Mouse (Mus musculus): ENCODE data around the gene Thumpd2. TPM values are rescaled to one million over a fixed set of nuclear protein-coding genes. Genes with fewer than 3 reads are reported as not detected.

The Thumpd2 gene
- total and polyA plus RNA-seq, 3 experiments: 1.2 to 4.8 (median 3.9) TPM

DNA sequence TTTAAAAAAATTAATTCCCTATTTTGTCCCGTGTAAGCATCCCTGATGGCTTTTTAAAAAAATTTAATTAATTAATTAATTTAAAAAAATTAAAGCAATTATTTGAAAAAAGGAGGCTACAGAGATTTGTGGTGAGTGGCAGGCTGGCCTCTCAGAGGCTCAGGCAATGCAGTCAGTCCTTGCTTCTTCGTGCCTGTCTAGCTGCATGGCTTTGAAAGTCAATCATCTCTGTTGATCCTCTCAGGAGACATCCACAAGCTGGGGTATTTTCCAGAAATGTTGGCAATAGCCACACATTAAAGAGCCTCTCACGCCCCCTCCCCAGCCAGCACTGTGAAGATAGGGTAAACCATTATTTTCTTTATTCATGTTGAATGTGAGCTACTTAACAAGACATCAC is 54.7 kb downstream of the Thumpd2 start:
- WGBS: 89% methylated on average over 3 of the region's 3 CpGs
- DNase-seq: no peak
- Histone ChIP-seq H3K36me3 (ENCODE audit: control insufficient read depth, insufficient read depth, low read length) (no peaks in the 10 kb centered on the region), H3K9ac (ENCODE audit: low read depth, low read length) (no peak overlapping the region), H3K4me1 (ENCODE audit: control insufficient read depth, insufficient read depth, low read length) (no peaks in the 10 kb centered on the region; the same call in 1 of the 2 replicates), H3K27ac (no peak overlapping the region), H3K27me3 (ENCODE audit: control insufficient read depth, insufficient read depth, low read length) (no peaks in the 10 kb centered on the region), H3K4me3 (no peak overlapping the region), H3K79me2 (replicated peaks; ENCODE audit: control insufficient read depth, insufficient read depth, low read length) (no peaks in the 10 kb centered on the region)
- intact Hi-C loops (cut with DNase I): loop anchor here (10.0 kb wide), 1 partner anchor 385 kb away; no protein-coding TSS in a partner anchor
- TF ChIP-seq EP300 (IDR thresholded peaks at IDR 0.05; ENCODE audit: insufficient read depth, low read depth, low read length): no peak
- no peak for TF ChIP-seq CTCF (IDR thresholded peaks at IDR 0.05)
- TF ChIP-seq POLR2A (IDR thresholded peaks at IDR 0.05; ENCODE audit: insufficient read depth, low read depth, low read length): no peak

GRCm38 (mm10) chr17:81009112-81009511 is 55.8 kb downstream of the Thumpd2 start:
- DNase-seq: no peak
- H3K9ac ChIP-seq (ENCODE audit: low read depth, low read length): no peak overlapping the region
- 94% methylated on average over 10 of the region's 10 CpGs for WGBS
- H3K27me3 ChIP-seq (ENCODE audit: control insufficient read depth, insufficient read depth, low read length): no peaks in the 10 kb centered on the region
- no peak overlapping the region for H3K4me3 ChIP-seq
- no peak overlapping the region for H3K27ac ChIP-seq
- no peak for TF ChIP-seq EP300 (IDR thresholded peaks at IDR 0.05; ENCODE audit: insufficient read depth, low read depth, low read length)
- TF ChIP-seq CTCF (IDR thresholded peaks at IDR 0.05): no peak
- no peak for TF ChIP-seq POLR2A (IDR thresholded peaks at IDR 0.05; ENCODE audit: insufficient read depth, low read depth, low read length)
- no peaks in the 10 kb centered on the region; the same call in 1 of the 2 replicates for H3K4me1 ChIP-seq (ENCODE audit: control insufficient read depth, insufficient read depth, low read length)
- no peaks in the 10 kb centered on the region for H3K79me2 ChIP-seq (replicated peaks; ENCODE audit: control insufficient read depth, insufficient read depth, low read length)
- no peaks in the 10 kb centered on the region for H3K36me3 ChIP-seq (ENCODE audit: control insufficient read depth, insufficient read depth, low read length)
- intact Hi-C loops (cut with DNase I): no loop called here

DNA sequence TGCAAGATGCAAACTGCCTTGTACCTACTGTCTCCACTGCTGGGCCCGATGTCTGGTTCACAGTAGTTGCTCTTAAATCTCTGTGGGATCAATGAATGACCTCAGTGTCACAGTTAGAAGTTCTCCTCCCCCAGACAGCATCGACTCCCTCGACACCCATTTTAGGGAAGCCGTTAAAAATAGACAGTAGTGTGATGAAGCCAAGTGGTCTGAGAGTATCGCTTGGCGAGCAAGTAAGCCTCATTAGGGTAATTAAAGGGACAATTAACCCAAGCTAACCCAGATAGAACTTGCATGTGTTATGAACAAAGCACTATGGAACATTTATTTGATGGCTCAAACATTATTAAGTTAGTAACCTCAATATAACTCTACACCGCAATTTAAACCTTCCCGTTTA is 59.6 kb downstream of the Thumpd2 start:
- Histone ChIP-seq H3K4me3 (no peak overlapping the region), H3K79me2 (replicated peaks; ENCODE audit: control insufficient read depth, insufficient read depth, low read length) (no peaks in the 10 kb centered on the region), H3K36me3 (ENCODE audit: control insufficient read depth, insufficient read depth, low read length) (no peaks in the 10 kb centered on the region), H3K9ac (ENCODE audit: low read depth, low read length) (no peak overlapping the region), H3K27ac (no peak overlapping the region), H3K4me1 (ENCODE audit: control insufficient read depth, insufficient read depth, low read length) (no peaks in the 10 kb centered on the region), H3K27me3 (ENCODE audit: control insufficient read depth, insufficient read depth, low read length) (no peaks in the 10 kb centered on the region)
- intact Hi-C loops (cut with DNase I): no loop called here
- no peak for DNase-seq
- TF ChIP-seq CTCF (IDR thresholded peaks at IDR 0.05): no peak
- no peak for TF ChIP-seq POLR2A (IDR thresholded peaks at IDR 0.05; ENCODE audit: insufficient read depth, low read depth, low read length)
- TF ChIP-seq EP300 (IDR thresholded peaks at IDR 0.05; ENCODE audit: insufficient read depth, low read depth, low read length): no peak
- WGBS: 43% methylated on average over 8 of the region's 8 CpGs

DNA sequence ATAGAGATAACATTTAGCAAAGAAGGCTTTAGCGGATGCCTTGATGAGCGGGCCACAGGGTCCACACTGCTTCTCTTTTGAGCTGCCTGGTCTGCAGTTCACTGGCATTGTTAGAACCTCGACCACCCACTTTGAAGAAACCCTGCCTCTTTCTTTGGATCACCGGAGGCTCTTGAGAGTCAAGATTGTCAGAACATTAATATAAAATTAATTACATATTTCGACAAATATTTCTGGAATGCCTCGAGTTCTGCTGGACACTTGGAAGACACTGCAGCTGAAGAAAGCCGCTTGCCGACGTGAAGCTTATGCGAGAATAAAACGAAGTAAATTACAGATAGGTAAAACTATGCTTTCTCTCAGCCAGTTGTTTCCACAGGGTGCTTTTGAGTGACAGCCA is 60.4 kb downstream of the Thumpd2 start:
- no peaks in the 10 kb centered on the region for H3K36me3 ChIP-seq (ENCODE audit: control insufficient read depth, insufficient read depth, low read length)
- H3K79me2 ChIP-seq (replicated peaks; ENCODE audit: control insufficient read depth, insufficient read depth, low read length): no peaks in the 10 kb centered on the region
- no peaks in the 10 kb centered on the region for H3K27me3 ChIP-seq (ENCODE audit: control insufficient read depth, insufficient read depth, low read length)
- intact Hi-C loops (cut with DNase I): no loop called here
- no peak for DNase-seq
- H3K9ac ChIP-seq (ENCODE audit: low read depth, low read length): no peak overlapping the region
- TF ChIP-seq POLR2A (IDR thresholded peaks at IDR 0.05; ENCODE audit: insufficient read depth, low read depth, low read length): no peak
- no peak for TF ChIP-seq CTCF (IDR thresholded peaks at IDR 0.05)
- TF ChIP-seq EP300 (IDR thresholded peaks at IDR 0.05; ENCODE audit: insufficient read depth, low read depth, low read length): no peak
- no peak overlapping the region for H3K27ac ChIP-seq
- no peaks in the 10 kb centered on the region for H3K4me1 ChIP-seq (ENCODE audit: control insufficient read depth, insufficient read depth, low read length)
- WGBS: 76% methylated on average over 11 of the region's 11 CpGs
- no peak overlapping the region for H3K4me3 ChIP-seq

DNA sequence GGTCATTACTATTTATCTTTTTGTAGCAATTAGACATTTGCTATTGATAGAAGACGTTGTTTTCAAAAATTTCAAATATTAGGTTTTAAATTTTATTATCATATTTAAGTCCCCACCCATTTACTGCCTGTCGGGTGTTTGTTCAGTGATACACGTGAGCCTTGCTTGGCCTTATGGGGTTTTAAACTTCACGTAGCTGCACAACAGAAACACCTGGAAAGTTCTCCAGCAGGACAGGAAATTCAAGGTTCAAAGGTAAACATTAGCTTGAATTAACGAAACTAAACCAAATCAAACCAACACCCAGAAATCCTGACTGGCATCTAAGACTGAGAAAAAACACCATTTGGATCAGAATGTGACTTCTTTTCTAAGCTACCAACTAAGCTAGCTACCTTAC is 62.8 kb downstream of the Thumpd2 start:
- Histone ChIP-seq H3K79me2 (replicated peaks; ENCODE audit: control insufficient read depth, insufficient read depth, low read length) (no peaks in the 10 kb centered on the region), H3K9ac (ENCODE audit: low read depth, low read length) (no peak overlapping the region), H3K27me3 (ENCODE audit: control insufficient read depth, insufficient read depth, low read length) (no peaks in the 10 kb centered on the region), H3K4me3 (no peak overlapping the region), H3K36me3 (ENCODE audit: control insufficient read depth, insufficient read depth, low read length) (no peaks in the 10 kb centered on the region), H3K4me1 (ENCODE audit: control insufficient read depth, insufficient read depth, low read length) (no peaks in the 10 kb centered on the region; the same call in 1 of the 2 replicates), H3K27ac (no peak overlapping the region)
- intact Hi-C loops (cut with DNase I): no loop called here
- WGBS: 83% methylated on average over 5 of the region's 5 CpGs
- no peak for DNase-seq
- no peak for TF ChIP-seq EP300 (IDR thresholded peaks at IDR 0.05; ENCODE audit: insufficient read depth, low read depth, low read length)
- no peak for TF ChIP-seq POLR2A (IDR thresholded peaks at IDR 0.05; ENCODE audit: insufficient read depth, low read depth, low read length)
- no peak for TF ChIP-seq CTCF (IDR thresholded peaks at IDR 0.05)

- DNase-seq: no peak
- WGBS: 97% methylated on average over 4 of the region's 4 CpGs
Measured at GRCm38 (mm10) chr17:81001647-81002046, 63.2 kb downstream of the Thumpd2 start.

More at GRCm38 (mm10) chr17:81001647-81002046, 63.2 kb downstream of the Thumpd2 start:
- Histone ChIP-seq H3K9ac (ENCODE audit: low read depth, low read length) (no peak overlapping the region), H3K27ac (no peak overlapping the region), H3K27me3 (ENCODE audit: control insufficient read depth, insufficient read depth, low read length) (no peaks in the 10 kb centered on the region), H3K4me1 (ENCODE audit: control insufficient read depth, insufficient read depth, low read length) (no peaks in the 10 kb centered on the region; the same call in 1 of the 2 replicates), H3K79me2 (replicated peaks; ENCODE audit: control insufficient read depth, insufficient read depth, low read length) (no peaks in the 10 kb centered on the region), H3K36me3 (ENCODE audit: control insufficient read depth, insufficient read depth, low read length) (no peaks in the 10 kb centered on the region), H3K4me3 (no peak overlapping the region)
- intact Hi-C loops (cut with DNase I): no loop called here
- TF ChIP-seq POLR2A (IDR thresholded peaks at IDR 0.05; ENCODE audit: insufficient read depth, low read depth, low read length) (no peak), EP300 (IDR thresholded peaks at IDR 0.05; ENCODE audit: insufficient read depth, low read depth, low read length) (no peak), CTCF (IDR thresholded peaks at IDR 0.05) (no peak)
